Mouse (Mus musculus) lung, embryonic 14.5 days (tissue): ENCODE results near the gene Dnaaf1. TPM values are rescaled to one million over a fixed set of nuclear protein-coding genes. Genes with fewer than 3 reads are reported as not detected.

Experiments
- ATAC-seq: fragments of 200-750 bp; cut with Nextera tagmentation; 2 replicates; pipeline ENCODE4 v1.8.0; 2017; ENCODE audit warnings: mild to moderate bottlenecking, moderate TSS enrichment, moderate library complexity; ENCODE audit not compliant: insufficient read depth
- DNase-seq: peaks from one replicate; pipeline ENCODE4 v3.0.0-alpha.2; 2015
- H3K27ac ChIP-seq: fragments of 300-500 bp; sonication (generic); 2 replicates; pipeline ENCODE4 v1.5.1; 2014; ENCODE audit warnings: low read depth, mild to moderate bottlenecking, moderate library complexity
- H3K27me3 ChIP-seq: fragments of 300-500 bp; sonication (generic); 2 replicates; pipeline ENCODE4 v1.6.1; 2014; ENCODE audit warnings: low read length, control low read depth; ENCODE audit not compliant: insufficient read depth
- H3K36me3 ChIP-seq: fragments of 300-500 bp; sonication (generic); 2 replicates; pipeline ENCODE4 v1.6.1; 2014; ENCODE audit warnings: control low read depth; ENCODE audit not compliant: insufficient read depth
- H3K4me1 ChIP-seq: fragments of 300-500 bp; sonication (generic); 2 replicates; pipeline ENCODE4 v1.6.1; 2014; ENCODE audit warnings: antibody characterized with exemption, control low read depth; ENCODE audit not compliant: insufficient read depth
- H3K4me2 ChIP-seq: fragments of 300-500 bp; sonication (generic); 2 replicates; pipeline ENCODE4 v1.6.1; 2014; ENCODE audit warnings: mild to moderate bottlenecking
- H3K4me3 ChIP-seq: fragments of 300-500 bp; sonication (generic); 2 replicates; pipeline ENCODE4 v1.5.1; 2014; ENCODE audit warnings: low read depth, low read length
- H3K9ac ChIP-seq: fragments of 300-500 bp; sonication (generic); 2 replicates; pipeline ENCODE4 v1.6.1; 2014
- H3K9me3 ChIP-seq: fragments of 300-500 bp; sonication (generic); 2 replicates; pipeline ENCODE4 v1.6.1; 2016; ENCODE audit warnings: low read depth, low read length, control low read depth
- CTCF ChIP-seq: IDR thresholded peaks from 2 replicates; pipeline ENCODE4 v1.5.1; 2016; ENCODE audit warnings: antibody characterized with exemption, low read depth
- WGBS: fragments of 180-500 bp; shearing (Covaris S2); extraction: QIAGEN DNeasy Blood & Tissue Kit; methylation state at CpG from one replicate; pipeline ENCODE4 v1.1.7; 2014; 5-methylcytosine and 5-hydroxymethylcytosine counted together
- polyA plus RNA-seq: library from polyadenylated mRNA; unstranded; fragments of >200 nt; fragmentation: Nextera tagmentation; extraction: Ambion mirVana; gene quantifications from 2 replicates; pipeline ENCODE4 v1.2.1, GENCODE M21; 2014

The Dnaaf1 gene
- polyA plus RNA-seq, 1 experiment from 2014 or later, result not detected

DNA sequence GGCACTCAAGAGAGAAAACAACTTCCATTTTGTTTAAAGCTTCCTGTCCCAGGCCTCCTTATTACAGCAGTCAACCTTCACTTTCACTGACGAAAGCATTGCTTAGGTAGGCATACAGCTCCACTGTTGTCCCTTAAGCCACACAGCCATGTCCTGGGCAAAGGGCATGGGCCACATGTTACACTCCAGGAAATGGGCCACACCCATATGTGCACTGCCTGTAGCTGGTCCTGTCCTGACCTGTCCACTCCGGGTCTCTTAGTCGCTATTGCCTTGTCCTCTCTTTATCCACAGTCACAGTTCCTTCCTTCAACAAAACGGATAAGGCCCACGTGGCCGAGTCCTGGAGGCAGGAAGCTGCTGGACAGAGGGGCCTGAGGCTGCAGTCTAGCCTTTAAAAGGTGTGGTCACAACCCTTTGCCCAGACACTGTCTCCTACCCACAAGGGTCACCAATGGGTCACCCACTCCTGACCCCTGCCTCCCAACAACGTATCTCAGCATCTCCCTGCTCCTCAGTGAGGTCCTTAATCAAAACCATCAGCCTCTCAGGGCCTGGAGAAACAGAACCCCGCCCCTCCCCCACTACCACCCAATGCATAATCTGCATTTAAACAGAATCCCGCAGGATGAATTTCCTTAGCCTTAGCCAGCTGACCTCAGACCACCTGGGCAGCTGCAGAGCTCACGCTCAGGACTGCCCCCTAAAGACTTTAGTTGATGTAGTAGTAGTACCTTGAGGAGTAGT, 52.8 kb downstream of the Dnaaf1 start:
- no peaks in the 10 kb centered on the region for H3K9me3 ChIP-seq
- H3K4me2 ChIP-seq, result no peak overlapping the region
- no peaks in the 10 kb centered on the region for H3K4me1 ChIP-seq
- ATAC-seq, result no peak
- H3K36me3 ChIP-seq, result no peaks in the 10 kb centered on the region
- peaks cover 8% of the 10 kb centered on the region; the same call in 1 of the 2 replicates for H3K27me3 ChIP-seq
- DNase-seq, result no peak
- TF ChIP-seq CTCF, result no peak
- no peak overlapping the region for H3K4me3 ChIP-seq
- no peak overlapping the region for H3K9ac ChIP-seq
- H3K27ac ChIP-seq, result no peak overlapping the region
- 31% methylated on average over 10 of the region's 10 CpGs for WGBS

DNA sequence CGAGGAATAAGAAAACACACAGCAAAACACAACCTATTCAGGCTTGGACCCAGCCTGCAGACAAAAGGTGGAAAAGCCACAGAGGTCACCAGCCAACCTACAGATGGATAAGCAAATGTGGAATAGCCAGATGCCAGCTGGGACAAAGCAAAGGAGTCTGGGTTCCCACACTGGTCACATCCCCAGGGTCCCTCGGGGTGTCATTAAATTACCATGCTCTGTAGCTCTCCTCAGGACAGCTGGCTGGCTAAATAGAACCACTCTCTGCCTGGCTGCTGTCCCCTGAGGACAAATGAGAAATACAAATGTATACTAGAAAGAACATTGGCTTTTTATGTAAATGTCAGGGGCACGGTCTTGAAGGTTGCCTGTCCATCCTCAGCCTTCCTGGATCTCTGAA, 55.8 kb downstream of the Dnaaf1 start:
- Histone ChIP-seq H3K4me2 (no peak overlapping the region), H3K4me3 (no peak overlapping the region), H3K9me3 (no peaks in the 10 kb centered on the region), H3K36me3 (no peaks in the 10 kb centered on the region), H3K9ac (no peak overlapping the region), H3K27me3 (peaks cover 31% of the 10 kb centered on the region), H3K4me1 (no peaks in the 10 kb centered on the region), H3K27ac (no peak overlapping the region)
- TF ChIP-seq CTCF, result no peak
- DNase-seq, result no peak
- ATAC-seq, result no peak
- 43% methylated on average over 3 of the region's 3 CpGs for WGBS

DNA sequence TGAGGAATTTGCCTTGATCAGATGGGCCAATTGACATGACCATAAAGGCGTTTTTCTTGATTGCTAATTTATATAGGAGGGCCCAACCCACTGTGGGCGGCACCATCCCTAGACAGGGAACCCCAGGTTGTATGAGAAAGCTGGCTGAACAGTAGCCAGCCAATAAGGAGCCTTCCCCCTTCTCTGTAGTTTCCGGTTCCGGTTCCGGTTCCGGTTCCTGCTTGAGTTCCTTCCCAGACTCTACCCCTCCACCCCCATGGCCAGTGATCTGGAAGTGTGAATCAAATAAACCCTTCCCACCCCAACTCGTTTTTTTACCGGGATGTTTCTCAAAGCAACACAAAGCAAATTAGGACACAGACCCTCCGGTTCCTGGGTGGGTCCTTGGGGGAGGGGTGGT, 57.2 kb downstream of the Dnaaf1 start:
- ATAC-seq, result no peak
- Histone ChIP-seq H3K27ac (no peak overlapping the region), H3K9me3 (no peaks in the 10 kb centered on the region), H3K4me1 (no peaks in the 10 kb centered on the region), H3K36me3 (no peaks in the 10 kb centered on the region), H3K4me2 (no peak overlapping the region), H3K4me3 (no peak overlapping the region), H3K27me3 (peaks cover 32% of the 10 kb centered on the region), H3K9ac (no peak overlapping the region)
- DNase-seq, result no peak
- 79% methylated on average over 9 of the region's 9 CpGs for WGBS
- TF ChIP-seq CTCF, result no peak

DNA sequence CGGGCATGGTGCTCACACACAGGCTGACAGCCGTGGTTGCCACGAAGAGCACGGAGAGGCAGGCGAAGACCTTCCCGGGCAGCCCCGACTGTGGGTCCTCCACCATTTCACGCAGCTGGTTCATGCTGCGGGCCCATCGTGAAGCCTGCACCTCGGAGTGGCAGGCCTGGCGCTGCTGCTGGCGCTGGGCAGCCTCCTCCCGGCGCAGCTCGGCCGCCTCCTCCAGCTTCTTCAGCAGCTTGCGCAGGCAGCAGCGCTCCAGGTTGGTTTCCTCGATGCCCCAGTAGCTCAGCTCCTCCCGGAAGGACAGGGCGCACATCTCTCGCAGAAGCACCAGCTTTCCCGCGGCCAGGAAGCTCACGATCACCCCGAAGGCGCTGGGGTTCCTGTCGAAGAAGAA, 57.9 kb downstream of the Dnaaf1 start:
- no peak for DNase-seq
- H3K4me3 ChIP-seq, result no peak overlapping the region
- H3K9me3 ChIP-seq, result no peaks in the 10 kb centered on the region
- H3K9ac ChIP-seq, result no peak overlapping the region
- TF ChIP-seq CTCF, result no peak
- ATAC-seq, result no peak
- H3K4me1 ChIP-seq, result no peaks in the 10 kb centered on the region
- no peak overlapping the region for H3K27ac ChIP-seq
- no peak overlapping the region for H3K4me2 ChIP-seq
- H3K36me3 ChIP-seq, result no peaks in the 10 kb centered on the region
- peaks cover 32% of the 10 kb centered on the region for H3K27me3 ChIP-seq
- 40% methylated on average over 29 of the region's 29 CpGs for WGBS

DNA sequence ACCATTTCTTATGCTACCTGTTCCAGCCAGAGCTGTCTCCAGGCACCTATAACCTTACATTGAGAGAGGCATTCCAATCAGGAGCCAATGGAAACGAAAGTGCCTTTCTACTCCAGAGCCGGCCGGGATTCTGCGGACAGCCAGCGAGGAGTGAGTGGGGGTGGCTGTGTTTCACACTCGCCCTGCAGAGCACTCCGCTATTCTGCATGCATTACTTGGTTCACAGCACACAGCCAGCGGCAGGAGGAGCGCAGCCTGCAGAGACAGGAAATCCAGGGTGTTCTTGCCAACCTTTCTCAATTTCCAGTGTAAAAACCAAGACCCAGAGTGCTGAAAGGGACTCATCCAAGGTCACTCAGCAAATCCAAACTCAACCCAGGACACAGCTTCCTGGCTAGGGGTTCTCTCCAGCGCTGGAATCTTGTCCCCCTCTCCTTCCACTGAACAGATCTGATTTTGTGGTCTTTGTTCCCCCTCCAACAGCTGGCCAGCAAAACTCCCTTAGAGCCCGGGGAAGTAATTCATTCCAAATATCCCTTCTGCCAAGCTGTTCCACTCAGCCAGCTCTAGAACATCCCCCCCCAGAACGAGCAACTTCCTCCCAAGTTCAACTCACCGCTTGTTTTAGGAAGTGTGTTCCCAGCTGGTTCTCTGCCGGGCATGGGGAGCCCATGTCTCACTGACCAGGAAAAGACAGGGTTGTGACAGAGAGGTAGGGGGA, 59.7 kb downstream of the Dnaaf1 start:
- H3K27me3 ChIP-seq, result peaks cover 32% of the 10 kb centered on the region
- no peak for ATAC-seq

DNA sequence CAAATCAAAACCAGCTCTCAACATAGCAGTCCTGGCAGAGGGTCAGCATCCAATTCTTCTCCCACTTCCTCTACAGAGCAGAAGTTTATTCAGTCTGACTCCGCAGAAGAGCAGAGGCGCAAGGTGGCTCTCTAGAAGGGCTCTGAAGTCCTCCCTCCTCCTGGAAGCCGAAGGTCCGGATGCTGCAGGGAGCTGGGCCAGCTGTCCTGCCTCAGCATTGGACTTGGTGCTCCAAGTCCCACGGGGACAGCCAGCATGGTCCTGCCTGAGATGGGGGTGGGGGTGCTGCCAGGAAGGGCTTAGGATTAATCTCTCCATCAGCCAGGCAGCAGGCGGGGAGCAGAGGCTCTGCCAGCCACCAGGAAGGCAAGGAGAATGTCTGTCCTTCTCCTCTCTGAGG, 60.3 kb downstream of the Dnaaf1 start, which contains the start of gene Kcng4:
Gene Kcng4, minus strand, starts transcription at position 303 of the 400 bp plus-strand sequence.
- 25% methylated on average over 6 of the region's 6 CpGs for WGBS
- no peak for TF ChIP-seq CTCF
- Histone ChIP-seq H3K9me3 (no peaks in the 10 kb centered on the region), H3K27me3 (peaks cover 32% of the 10 kb centered on the region), H3K4me2 (no peak within 1 kb of the TSS), H3K4me3 (no peak within 1 kb of the TSS), H3K36me3 (no peaks in the 10 kb centered on the region), H3K4me1 (no peaks in the 10 kb centered on the region), H3K27ac (no peak within 1 kb of the TSS), H3K9ac (0 out of 2 replicates have a peak within 1 kb of the TSS, but pooled peaks have one; percentile 20)
- ATAC-seq (no peak; the same call in 1 of the 2 replicates), DNase-seq (peak; percentile 17)

More for the DNA sequence above, 59.7 kb downstream of the Dnaaf1 start:
- Histone ChIP-seq H3K27ac (no peak overlapping the region), H3K4me3 (no peak overlapping the region), H3K4me2 (no peak overlapping the region), H3K36me3 (no peaks in the 10 kb centered on the region), H3K9ac (no peak overlapping the region), H3K4me1 (no peaks in the 10 kb centered on the region), H3K9me3 (no peaks in the 10 kb centered on the region)
- 29% methylated on average over 14 of the region's 14 CpGs for WGBS
- no peak for TF ChIP-seq CTCF
- peak; percentile 10 for DNase-seq

DNA sequence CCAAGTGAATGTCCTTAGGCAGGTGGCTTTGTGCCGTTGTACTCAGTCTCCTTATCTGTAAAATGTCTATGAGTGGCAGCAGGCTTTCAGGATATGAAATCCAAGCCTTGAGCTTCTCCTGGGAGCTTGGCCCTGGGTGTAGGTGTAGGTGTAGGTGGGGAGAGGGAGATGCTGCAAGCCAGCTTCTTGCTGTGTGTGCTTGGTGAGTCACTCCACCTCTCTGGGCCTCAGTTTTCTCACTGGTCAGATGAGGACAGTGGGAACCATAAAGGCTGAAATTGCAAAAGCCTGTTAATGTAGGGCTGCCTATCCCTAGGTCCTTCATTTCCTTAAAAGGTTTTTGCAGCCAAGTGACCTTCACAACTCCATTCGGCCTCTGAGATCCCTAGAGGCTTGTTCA, 60.9 kb downstream of the Dnaaf1 start:
- Histone ChIP-seq H3K27ac (no peak overlapping the region), H3K9ac (no peak overlapping the region), H3K4me3 (no peak overlapping the region), H3K27me3 (peaks cover 32% of the 10 kb centered on the region), H3K4me1 (no peaks in the 10 kb centered on the region), H3K36me3 (no peaks in the 10 kb centered on the region), H3K4me2 (no peak overlapping the region), H3K9me3 (no peaks in the 10 kb centered on the region)
- WGBS, result 58% methylated on average over 2 of the region's 2 CpGs
- DNase-seq (no peak), ATAC-seq (no peak)
- TF ChIP-seq CTCF, result no peak
